Mouse (Mus musculus): ENCODE results near the gene Vmn2r12. TPM values are rescaled to one million over a fixed set of nuclear protein-coding genes. Genes with fewer than 3 reads are reported as not detected.
"Not testable (repeated sequence)": the region's sequence is repeated elsewhere in the genome, so short reads cannot be mapped to it uniquely, and the experiment has no call there.

The Vmn2r12 gene
- polyA plus RNA-seq (2015; fragmentation: Nextera tagmentation; extraction: Ambion mirVana), result not detected in 2 replicates

DNA sequence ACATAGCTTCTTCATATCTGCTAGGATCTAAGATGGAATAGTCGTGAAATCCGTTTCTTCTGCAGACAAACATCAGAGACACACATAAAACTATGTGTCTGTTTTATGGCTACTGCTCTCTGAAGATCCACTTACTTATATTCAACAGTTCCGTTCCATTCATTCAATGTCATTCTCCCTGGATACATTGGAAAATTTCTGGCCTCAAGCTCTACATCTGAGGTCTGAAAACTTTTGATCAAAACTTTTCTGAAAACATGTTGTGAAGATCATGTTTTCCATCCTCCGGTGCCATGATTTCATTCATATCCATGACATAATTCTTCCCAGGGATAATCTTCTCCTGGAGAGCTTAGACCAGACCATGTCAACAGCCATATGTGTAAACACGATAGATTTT lies at the start of gene Vmn2r12:
Vmn2r12 (minus strand) TSS at position 101 of the 400 bp plus-strand sequence.
- not testable (repeated sequence) for ATAC-seq; H3K9ac ChIP-seq (ENCODE audit: low read depth, low read length); H3K4me2 ChIP-seq (ENCODE audit: low read length); H3K27ac ChIP-seq (ENCODE audit: low read length); H3K4me3 ChIP-seq (ENCODE audit: low read depth, low read length); H3K9me3 ChIP-seq (replicated peaks; ENCODE audit: control insufficient read depth, low read length, poor library complexity, severe bottlenecking); H3K27me3 ChIP-seq (ENCODE audit: control insufficient read depth, insufficient read depth, low read depth, low read length); H3K36me3 ChIP-seq (ENCODE audit: control insufficient read depth, insufficient read depth, low read length); H3K4me1 ChIP-seq (ENCODE audit: control insufficient read depth, insufficient read depth, low read length)
- 84% methylated on average over 5 of the region's 5 CpGs for WGBS

DNA sequence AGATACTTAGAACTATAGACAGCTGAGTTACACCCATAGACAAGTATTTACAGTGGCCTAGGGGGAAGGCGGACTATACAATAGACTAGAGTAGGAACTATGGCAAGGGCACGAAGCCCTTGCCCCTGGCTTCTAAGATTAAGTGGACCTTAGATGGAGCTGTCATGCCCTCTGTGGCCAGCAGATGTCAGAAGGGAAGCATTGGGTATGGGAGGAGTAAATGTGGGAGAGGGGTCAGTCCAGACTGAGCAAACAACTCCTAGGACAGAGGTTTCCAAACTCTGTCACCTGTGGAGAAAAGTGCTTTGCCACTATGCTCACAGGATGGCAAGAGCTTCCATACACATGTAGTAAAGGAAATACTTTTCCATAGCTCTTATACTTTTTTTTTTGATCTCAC lies 41.8 kb upstream of the Vmn2r12 start:
- H3K4me2 ChIP-seq (ENCODE audit: low read length), result no peak overlapping the region
- no peak overlapping the region for H3K27ac ChIP-seq (ENCODE audit: low read length)
- WGBS, result 73% methylated on average over 2 of the region's 2 CpGs
- no peak overlapping the region for H3K9ac ChIP-seq (ENCODE audit: low read depth, low read length)
- H3K36me3 ChIP-seq (ENCODE audit: control insufficient read depth, insufficient read depth, low read length), result no peaks in the 10 kb centered on the region
- ATAC-seq, result no peak
- no peak overlapping the region for H3K4me3 ChIP-seq (ENCODE audit: low read depth, low read length)
- peaks cover 13% of the 10 kb centered on the region; the same call in 1 of the 2 replicates for H3K9me3 ChIP-seq (replicated peaks; ENCODE audit: control insufficient read depth, low read length, poor library complexity, severe bottlenecking)
- no peaks in the 10 kb centered on the region for H3K27me3 ChIP-seq (ENCODE audit: control insufficient read depth, insufficient read depth, low read depth, low read length)
- no peaks in the 10 kb centered on the region for H3K4me1 ChIP-seq (ENCODE audit: control insufficient read depth, insufficient read depth, low read length)

DNA sequence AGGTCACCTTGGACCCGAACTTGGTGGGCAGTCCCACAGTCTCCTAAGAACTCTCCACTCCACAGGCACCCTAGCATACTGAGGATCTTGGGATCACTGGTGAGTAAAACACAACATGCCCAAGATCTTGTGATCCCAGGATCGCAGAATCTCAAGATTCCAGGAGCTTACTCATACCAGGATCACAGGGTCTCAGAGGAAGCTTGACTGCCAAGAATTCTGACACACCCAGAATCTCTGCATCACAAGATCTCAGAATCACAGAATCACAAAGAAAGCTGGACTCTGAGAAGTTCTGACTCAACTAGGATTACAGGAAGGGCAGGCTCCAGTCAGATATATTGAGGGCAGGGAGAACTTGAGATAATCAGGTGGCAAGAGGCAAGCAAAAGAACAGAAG lies 39.0 kb upstream of the Vmn2r12 start:
- H3K4me1 ChIP-seq (ENCODE audit: control insufficient read depth, insufficient read depth, low read length), result no peaks in the 10 kb centered on the region
- H3K4me2 ChIP-seq (ENCODE audit: low read length), result no peak overlapping the region
- peaks cover 13% of the 10 kb centered on the region; the same call in 1 of the 2 replicates for H3K9me3 ChIP-seq (replicated peaks; ENCODE audit: control insufficient read depth, low read length, poor library complexity, severe bottlenecking)
- H3K9ac ChIP-seq (ENCODE audit: low read depth, low read length), result no peak overlapping the region
- WGBS, result 85% methylated on average over 2 of the region's 2 CpGs
- H3K36me3 ChIP-seq (ENCODE audit: control insufficient read depth, insufficient read depth, low read length), result no peaks in the 10 kb centered on the region
- H3K4me3 ChIP-seq (ENCODE audit: low read depth, low read length), result no peak overlapping the region
- no peak overlapping the region for H3K27ac ChIP-seq (ENCODE audit: low read length)
- no peak for ATAC-seq
- no peaks in the 10 kb centered on the region for H3K27me3 ChIP-seq (ENCODE audit: control insufficient read depth, insufficient read depth, low read depth, low read length)

DNA sequence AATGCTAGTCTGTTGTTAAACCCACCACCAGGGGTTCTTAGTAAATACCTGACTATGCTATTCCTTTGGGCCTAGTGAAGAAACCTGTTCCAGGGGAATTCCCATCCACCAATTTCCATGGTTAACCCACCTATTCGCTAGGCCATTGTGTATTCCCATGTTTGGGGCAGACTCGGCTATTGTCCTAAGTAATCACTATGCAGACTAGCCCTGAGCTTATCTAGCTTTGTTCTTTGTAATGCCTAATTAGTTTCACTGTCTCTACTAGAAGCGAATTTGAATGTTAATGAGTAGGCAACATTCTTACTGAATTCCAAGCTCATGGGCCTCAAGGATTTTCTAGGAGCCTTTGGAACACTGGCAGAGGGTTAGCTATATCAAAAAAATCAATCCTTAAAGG lies 1.3 kb downstream of the Vmn2r12 start:
- not testable (repeated sequence) for H3K9me3 ChIP-seq (replicated peaks; ENCODE audit: control insufficient read depth, low read length, poor library complexity, severe bottlenecking); ATAC-seq; H3K4me2 ChIP-seq (ENCODE audit: low read length); H3K4me3 ChIP-seq (ENCODE audit: low read depth, low read length); H3K9ac ChIP-seq (ENCODE audit: low read depth, low read length); H3K27me3 ChIP-seq (ENCODE audit: control insufficient read depth, insufficient read depth, low read depth, low read length); H3K4me1 ChIP-seq (ENCODE audit: control insufficient read depth, insufficient read depth, low read length); H3K27ac ChIP-seq (ENCODE audit: low read length); H3K36me3 ChIP-seq (ENCODE audit: control insufficient read depth, insufficient read depth, low read length)
- 72% methylated on average over 3 of the region's 3 CpGs for WGBS

DNA sequence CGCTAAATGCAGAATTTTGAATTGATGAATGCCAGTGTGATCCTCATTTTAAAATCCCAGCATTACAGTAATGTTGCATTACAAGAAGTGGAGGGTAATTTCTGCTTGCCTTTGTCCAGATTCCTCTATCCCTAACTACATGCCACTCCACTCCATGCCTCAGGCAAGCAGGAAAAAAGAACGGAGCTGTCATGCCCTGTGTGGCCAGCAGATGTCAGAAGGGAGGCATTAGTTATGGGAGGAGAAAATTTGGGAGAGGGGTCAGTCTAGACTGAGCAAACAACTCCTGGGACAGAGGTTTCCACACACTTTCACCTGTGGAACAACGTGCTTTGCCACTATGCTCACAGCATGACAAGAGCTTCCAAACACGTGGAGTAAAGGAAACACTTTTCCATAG lies 25.7 kb downstream of the Vmn2r12 start:
- not testable (repeated sequence) for H3K27ac ChIP-seq (ENCODE audit: low read length); H3K27me3 ChIP-seq (ENCODE audit: control insufficient read depth, insufficient read depth, low read depth, low read length); H3K4me1 ChIP-seq (ENCODE audit: control insufficient read depth, insufficient read depth, low read length); H3K4me2 ChIP-seq (ENCODE audit: low read length); H3K4me3 ChIP-seq (ENCODE audit: low read depth, low read length); H3K36me3 ChIP-seq (ENCODE audit: control insufficient read depth, insufficient read depth, low read length); H3K9me3 ChIP-seq (replicated peaks; ENCODE audit: control insufficient read depth, low read length, poor library complexity, severe bottlenecking); ATAC-seq; H3K9ac ChIP-seq (ENCODE audit: low read depth, low read length)
- WGBS, result 57% methylated on average over 4 of the region's 4 CpGs

DNA sequence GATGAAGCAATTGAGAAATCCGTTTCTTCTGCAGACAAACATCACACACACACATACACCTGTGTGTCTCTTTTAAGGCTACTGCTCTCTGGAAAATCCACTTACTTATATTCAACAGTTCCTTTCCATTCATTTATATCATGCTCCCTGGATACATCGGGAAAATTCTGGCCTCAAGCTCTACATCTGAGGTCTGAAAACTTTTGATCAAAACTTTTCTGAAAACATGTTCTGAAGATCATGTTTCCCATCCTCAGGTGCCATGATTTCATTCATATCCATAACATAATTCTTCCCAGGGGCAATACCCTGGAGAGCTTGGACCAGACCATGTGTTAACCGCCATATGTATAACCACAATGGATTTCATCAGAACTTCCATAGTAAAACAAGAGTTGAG lies 38.3 kb downstream of the Vmn2r12 start, which contains the start of gene Vmn2r11:
Vmn2r11 (minus strand) TSS at position 101 of the 400 bp plus-strand sequence.
- ATAC-seq; H3K27me3 ChIP-seq (ENCODE audit: control insufficient read depth, insufficient read depth, low read depth, low read length); H3K4me1 ChIP-seq (ENCODE audit: control insufficient read depth, insufficient read depth, low read length); H3K27ac ChIP-seq (ENCODE audit: low read length); H3K9ac ChIP-seq (ENCODE audit: low read depth, low read length); H3K4me3 ChIP-seq (ENCODE audit: low read depth, low read length); H3K4me2 ChIP-seq (ENCODE audit: low read length); H3K36me3 ChIP-seq (ENCODE audit: control insufficient read depth, insufficient read depth, low read length): not testable (repeated sequence)
- H3K9me3 ChIP-seq (replicated peaks; ENCODE audit: control insufficient read depth, low read length, poor library complexity, severe bottlenecking), result peaks cover 22% of the 10 kb centered on the region; the same call in 1 of the 2 replicates
- WGBS, result 87% methylated on average over 3 of the region's 3 CpGs

DNA sequence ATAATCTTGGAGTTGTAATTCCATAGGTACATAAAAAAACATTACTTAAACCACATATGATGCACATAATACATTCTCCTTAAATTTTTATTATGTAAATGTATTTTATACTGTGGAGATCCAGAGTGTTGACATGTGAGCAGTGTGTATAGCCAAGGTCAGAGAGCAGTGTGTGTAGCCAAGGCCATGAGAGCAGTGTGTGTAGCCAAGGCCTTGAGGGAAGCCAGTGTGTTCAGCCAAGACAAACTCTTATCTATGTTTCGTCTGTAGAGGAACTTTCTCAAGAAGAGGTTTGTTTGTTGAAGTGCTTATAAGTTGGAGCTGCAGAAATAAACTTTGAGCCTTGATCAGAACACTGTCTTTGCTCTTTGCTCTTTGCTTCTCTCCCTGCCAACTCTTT lies 42.5 kb downstream of the Vmn2r12 start:
- Histone ChIP-seq H3K4me3 (ENCODE audit: low read depth, low read length) (no peak overlapping the region), H3K27ac (ENCODE audit: low read length) (no peak overlapping the region), H3K4me1 (ENCODE audit: control insufficient read depth, insufficient read depth, low read length) (no peaks in the 10 kb centered on the region), H3K27me3 (ENCODE audit: control insufficient read depth, insufficient read depth, low read depth, low read length) (no peaks in the 10 kb centered on the region), H3K36me3 (ENCODE audit: control insufficient read depth, insufficient read depth, low read length) (no peaks in the 10 kb centered on the region), H3K4me2 (ENCODE audit: low read length) (no peak overlapping the region), H3K9me3 (replicated peaks; ENCODE audit: control insufficient read depth, low read length, poor library complexity, severe bottlenecking) (peaks cover 14% of the 10 kb centered on the region; the same call in 1 of the 2 replicates), H3K9ac (ENCODE audit: low read depth, low read length) (no peak overlapping the region)
- ATAC-seq, result no peak
- 81% methylated on average over 1 of the region's 1 CpGs for WGBS

Other genes with a start within 250 kb of the Vmn2r12 start
- gene Vmn2r9, start 245.3 kb downstream of the Vmn2r12 start, polyA plus RNA-seq (2015; fragmentation: Nextera tagmentation; extraction: Ambion mirVana), result not detected in 2 replicates
- gene Vmn2r10, start 91.4 kb downstream of the Vmn2r12 start, polyA plus RNA-seq (2015; fragmentation: Nextera tagmentation; extraction: Ambion mirVana), result not detected in 2 replicates
- not detected in 2 replicates for gene Vmn2r11, start 38.4 kb downstream of the Vmn2r12 start, polyA plus RNA-seq (2015; fragmentation: Nextera tagmentation; extraction: Ambion mirVana)
- gene Vmn2r13, start 94.2 kb upstream of the Vmn2r12 start, polyA plus RNA-seq (2015; fragmentation: Nextera tagmentation; extraction: Ambion mirVana), result not detected in 2 replicates
- gene Vmn2r14, start 126.8 kb upstream of the Vmn2r12 start, polyA plus RNA-seq (2015; fragmentation: Nextera tagmentation; extraction: Ambion mirVana), result not detected in 2 replicates
- not detected in 2 replicates for gene Vmn2r15, start 199.7 kb upstream of the Vmn2r12 start, polyA plus RNA-seq (2015; fragmentation: Nextera tagmentation; extraction: Ambion mirVana)
- not detected in 2 replicates for gene Vmn2r16, start 232.2 kb upstream of the Vmn2r12 start, polyA plus RNA-seq (2015; fragmentation: Nextera tagmentation; extraction: Ambion mirVana)

Data from midbrain, embryonic 16.5 days (tissue).